Mouse (Mus musculus) B cell, adult (primary cell): Measurements from ENCODE around the gene Cercam. TPM values are rescaled to one million over a fixed set of nuclear protein-coding genes. Genes with fewer than 3 reads are reported as not detected.

ENCODE experiments used
- total RNA-seq: library from RNA; stranded (reverse); gene quantifications from 4 replicates; pipeline ENCODE4 v1.2.4, GENCODE M21; 2023; ENCODE audit not compliant: inconsistent age

Cercam gene
- total RNA-seq: 2.1 to 4.4 TPM (median 2.4 TPM) in 4 replicates

DNA sequence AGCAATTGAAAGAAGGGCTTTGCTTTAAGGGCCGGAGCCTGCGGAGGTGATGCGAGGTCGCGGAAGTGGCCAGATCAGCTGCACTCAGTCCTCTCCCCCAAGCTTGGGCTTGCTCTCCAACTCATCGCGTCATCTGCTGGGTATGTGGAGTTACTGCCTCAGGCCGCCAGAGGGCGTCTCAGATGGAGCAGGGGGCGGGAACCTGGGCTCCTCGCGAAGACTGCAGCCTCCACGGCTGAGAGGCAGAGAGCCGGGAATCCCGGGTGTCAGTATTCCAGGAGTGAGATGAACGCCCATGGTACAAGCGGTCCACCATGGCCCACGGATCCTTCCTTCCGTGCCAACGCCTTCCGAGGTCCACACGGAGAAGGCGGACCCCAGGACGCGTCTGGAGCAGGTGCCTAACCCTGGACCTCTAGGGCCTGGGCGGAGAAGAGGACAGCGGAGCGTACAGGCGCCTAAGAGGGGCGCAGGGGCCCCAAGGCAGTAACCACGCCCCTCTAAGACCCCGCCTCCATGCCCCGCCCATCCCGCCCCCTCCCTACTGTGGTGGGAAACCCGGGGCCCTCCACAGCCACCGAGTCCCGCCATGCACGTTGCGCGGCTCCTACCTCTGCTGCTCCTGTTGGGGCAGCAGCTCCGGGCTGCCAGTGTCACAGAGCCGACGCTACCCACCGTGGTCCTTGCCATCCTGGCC lies at the start of gene Cercam:
Cercam (plus strand) TSS at position 216 of the 697 bp plus-strand sequence.

DNA sequence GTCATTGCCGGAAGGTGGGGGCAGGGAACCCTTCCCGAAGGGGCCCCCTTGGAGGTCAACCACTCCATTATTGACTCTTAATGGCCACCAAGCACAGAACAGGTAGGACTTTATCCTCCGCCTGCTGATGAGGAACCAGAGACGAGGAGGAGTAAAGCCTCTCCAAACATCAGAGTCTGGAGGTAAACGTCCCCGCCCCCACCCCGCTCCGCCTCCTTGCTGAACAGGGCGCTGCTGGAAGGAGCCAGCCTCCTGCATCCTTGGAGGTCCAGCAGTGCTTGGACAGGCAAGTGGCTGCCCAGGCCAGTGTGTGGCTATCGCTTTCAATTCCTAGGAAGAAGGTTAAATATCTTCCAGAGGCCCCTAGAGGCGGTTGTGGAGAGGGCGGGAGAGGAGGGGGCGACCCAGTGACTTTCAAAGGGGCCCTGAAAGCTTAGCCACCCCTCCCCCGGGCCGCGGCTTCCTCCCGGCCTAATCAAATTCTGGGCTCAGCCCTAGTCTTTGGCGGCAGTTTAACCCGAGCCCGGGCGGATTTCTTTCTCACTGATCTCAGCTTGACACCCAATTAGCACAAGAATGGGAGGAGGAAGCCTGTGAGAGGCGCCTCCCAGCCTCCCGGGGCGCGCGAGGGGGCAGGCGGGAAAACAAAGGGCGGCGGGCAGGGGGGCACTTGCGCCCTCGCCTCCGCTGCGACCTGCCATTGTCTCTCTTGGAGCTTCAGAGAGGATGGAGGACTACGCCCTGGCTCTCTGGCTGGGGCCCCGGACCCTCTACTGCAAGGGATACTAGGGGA lies 48.7 kb upstream of the Cercam start, which contains the start of gene Urm1:
Urm1 (plus strand) TSS at position 51 of the 793 bp plus-strand sequence.

DNA sequence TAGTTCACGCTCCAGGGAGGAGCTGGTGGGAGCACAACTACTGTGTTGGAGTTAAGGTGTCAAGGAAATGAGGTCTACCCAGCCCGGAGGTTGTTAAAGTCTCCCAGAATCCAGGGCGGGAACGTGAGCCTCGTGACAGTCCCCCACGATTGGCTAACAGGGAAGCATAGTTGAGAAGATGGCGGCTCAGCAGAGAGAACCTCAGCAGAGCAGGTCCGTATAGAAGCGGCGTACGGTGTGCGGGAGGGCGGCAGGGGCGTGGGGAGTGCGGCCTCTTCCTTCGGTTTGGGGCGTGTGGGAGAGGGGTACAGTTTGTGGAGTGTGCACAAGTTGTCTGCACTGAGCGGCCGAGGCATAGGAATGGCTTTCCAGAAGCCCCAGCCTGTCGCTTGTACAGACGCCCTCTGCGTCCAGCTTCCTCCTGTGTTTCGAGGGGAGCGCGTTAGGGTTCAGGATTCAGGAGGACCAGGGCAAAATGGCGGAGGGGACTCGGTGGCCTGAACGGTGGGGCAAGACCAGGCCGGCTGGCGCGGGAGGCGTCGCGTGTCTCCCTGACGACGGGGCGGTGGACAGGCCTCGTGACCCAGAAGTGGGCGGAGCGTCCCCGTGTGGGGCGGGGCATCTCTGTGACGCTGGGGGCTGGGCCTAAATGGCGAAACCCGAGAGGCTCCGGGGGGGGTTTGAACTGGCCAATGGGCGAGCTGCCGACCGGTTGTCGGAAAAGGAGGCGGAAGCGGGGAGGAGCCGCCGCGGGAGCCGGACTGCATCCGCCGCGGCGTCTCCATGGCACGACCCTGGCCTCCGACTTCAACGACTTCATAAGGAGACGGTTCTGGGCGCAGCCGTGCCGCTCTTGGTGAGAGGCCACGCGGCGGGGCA lies 20.3 kb downstream of the Cercam start, which contains the start of gene Odf2:
Odf2 (plus strand) TSS at position 156 of the 879 bp plus-strand sequence.

Other genes starting within 250 kb of the Cercam start
- 145 to 160 TPM (median 153 TPM) in 4 replicates for gene Rapgef1, start 249.4 kb upstream of the Cercam start, total RNA-seq
- 0.48 TPM in 1 of 4 replicates, not detected in the others for gene Gm13420, start 117.5 kb upstream of the Cercam start, total RNA-seq
- gene Gm13547, start 109.9 kb upstream of the Cercam start, total RNA-seq: not detected in 4 replicates
- gene Coq4, start 81.7 kb upstream of the Cercam start, total RNA-seq: 6.1 to 13.0 TPM (median 7.6 TPM) in 4 replicates
- gene Trub2, start 80.7 kb upstream of the Cercam start, total RNA-seq: 35.3 to 56.4 TPM (median 49.2 TPM) in 4 replicates
- 12.1 to 15.4 TPM (median 13.3 TPM) in 4 replicates for gene Slc27a4, start 66.5 kb upstream of the Cercam start, total RNA-seq
- gene Urm1, start 49.1 kb upstream of the Cercam start, total RNA-seq: 36.7 to 52.5 TPM (median 44.9 TPM) in 4 replicates
- gene Odf2, start 20.1 kb downstream of the Cercam start, total RNA-seq: 100 to 126 TPM (median 103 TPM) in 4 replicates
- gene Gle1, start 66.3 kb downstream of the Cercam start, total RNA-seq: 67.7 to 79.2 TPM (median 77.4 TPM) in 4 replicates
- 255 to 325 TPM (median 308 TPM) in 4 replicates for gene Sptan1, start 96.4 kb downstream of the Cercam start, total RNA-seq
- 2.5 to 4.4 TPM (median 2.8 TPM) in 4 replicates for gene Wdr34, start 179.7 kb downstream of the Cercam start, total RNA-seq
- gene Set, start 188.2 kb downstream of the Cercam start, total RNA-seq: 251 to 275 TPM (median 261 TPM) in 4 replicates
- gene Pkn3, start 208.5 kb downstream of the Cercam start, total RNA-seq: 0.87 to 2.3 TPM (median 1.7 TPM) in 4 replicates
- 14.2 to 18.4 TPM (median 15.7 TPM) in 4 replicates for gene Zdhhc12, start 224.5 kb downstream of the Cercam start, total RNA-seq